28 mouse cellular contexts compared by ENCODE assay signal in the genomic region with DNA sequence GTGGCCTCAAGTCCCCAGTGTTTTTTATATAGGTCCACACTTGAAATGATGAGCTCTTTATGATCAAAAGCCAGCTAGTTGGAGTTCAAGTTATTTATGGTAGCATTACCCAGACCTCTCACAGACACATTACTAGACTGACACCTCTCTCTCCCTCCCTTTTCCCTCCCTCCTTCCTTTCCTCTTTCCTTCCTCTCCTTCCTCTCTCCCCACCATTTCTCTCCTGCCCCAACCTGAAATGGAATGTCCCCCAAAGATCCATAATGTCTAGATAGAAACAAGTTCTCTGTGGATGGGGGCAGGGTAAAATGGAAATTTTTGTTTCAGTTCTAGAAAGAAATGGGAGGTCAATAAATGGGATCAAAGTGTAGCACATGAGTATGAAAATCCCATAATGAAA. TPM values are rescaled to one million over a fixed set of nuclear protein-coding genes. Genes with fewer than 3 reads are reported as not detected.
A peak's percentile ranks its signal among the peaks of the same experiment; 100 is the strongest.
DNase-seq lines count a peak whose midpoint lies in the region; ATAC-seq and TF ChIP-seq lines count a peak whose summit lies in the region.
"Had no signal": no experiment of that assay in that cellular context is flagged by ENCODE, and none has a peak within 500 bp of the region (broad histone marks: within the 10 kb centered on the region; RNA-seq: fewer than 3 reads in every experiment).

A gene (minus strand): TSS at position 101 of the 400 bp plus-strand sequence.

- H3K4me2 ChIP-seq in myocyte (ENCODE audit: low read depth), result peak within 1 kb of the TSS; percentile 1
- H3K4me2 ChIP-seq in neural tube, embryonic 15.5 days, result no peak within 1 kb of the TSS
- no peak within 1 kb of the TSS for H3K4me2 ChIP-seq in forebrain, embryonic 12.5 days
- H3K4me2 ChIP-seq: embryonic facial prominence, embryonic 13.5 days; forebrain, embryonic 13.5 days; heart, embryonic 13.5 days; hindbrain, embryonic 12.5 days; hindbrain, embryonic 15.5 days had no signal

- no peaks in the 10 kb centered on the region for H3K9me3 ChIP-seq in neural tube, embryonic 15.5 days (replicated peaks)
- no peaks in the 10 kb centered on the region for H3K9me3 ChIP-seq in forebrain, embryonic 12.5 days
- H3K9me3 ChIP-seq: embryonic facial prominence, embryonic 10.5 days; embryonic facial prominence, embryonic 13.5 days; forebrain, embryonic 13.5 days; heart, embryonic 10.5 days; heart, embryonic 13.5 days; hindbrain, embryonic 12.5 days; hindbrain, embryonic 15.5 days had no signal

- H3ac ChIP-seq in myocyte (ENCODE audit: control insufficient read depth, insufficient read length), result no peak within 1 kb of the TSS

- no peaks in the 10 kb centered on the region for H3K79me2 ChIP-seq in myocyte (ENCODE audit: control insufficient read depth, insufficient read depth)

- ATAC-seq in neural tube, embryonic 15.5 days (ENCODE audit: low FRiP score), result no peak
- ATAC-seq in forebrain, embryonic 12.5 days (ENCODE audit: low FRiP score), result no peak
- ATAC-seq: CD4-positive, CD25-positive, alpha-beta regulatory T cell, adult 4 months; forebrain, embryonic 13.5 days; forebrain, embryonic 16.5 days had no signal

- H3K4me3 ChIP-seq in myocyte, result no peak within 1 kb of the TSS
- H3K4me3 ChIP-seq in neural tube, embryonic 15.5 days (replicated peaks), result no peak within 1 kb of the TSS
- no peak within 1 kb of the TSS for H3K4me3 ChIP-seq in forebrain, embryonic 12.5 days (replicated peaks)
- H3K4me3 ChIP-seq: embryonic facial prominence, embryonic 10.5 days; embryonic facial prominence, embryonic 13.5 days; erythroblast, embryonic 14.5 days; forebrain, embryonic 13.5 days; heart, adult 2 months; heart, embryonic 10.5 days; heart, embryonic 13.5 days; hindbrain, embryonic 12.5 days; hindbrain, embryonic 15.5 days had no signal

- no peaks in the 10 kb centered on the region for H3K27me3 ChIP-seq in myocyte (ENCODE audit: control insufficient read depth, insufficient read depth, insufficient read length)
- H3K27me3 ChIP-seq in neural tube, embryonic 15.5 days (replicated peaks), result no peaks in the 10 kb centered on the region
- no peaks in the 10 kb centered on the region for H3K27me3 ChIP-seq in forebrain, embryonic 12.5 days
- H3K27me3 ChIP-seq: forebrain, embryonic 13.5 days; heart, embryonic 13.5 days; hindbrain, embryonic 12.5 days; hindbrain, embryonic 15.5 days had no signal

- H3K27ac ChIP-seq in neural tube, embryonic 15.5 days (replicated peaks), result no peak within 1 kb of the TSS
- H3K27ac ChIP-seq in forebrain, embryonic 12.5 days, result no peak within 1 kb of the TSS
- H3K27ac ChIP-seq: embryonic facial prominence, embryonic 10.5 days; embryonic facial prominence, embryonic 13.5 days; forebrain, embryonic 13.5 days; heart, adult 2 months; heart, embryonic 10.5 days; heart, embryonic 13.5 days; hindbrain, embryonic 12.5 days; hindbrain, embryonic 15.5 days had no signal

- no peak for TF ChIP-seq POLR2A in myocyte (IDR thresholded peaks at IDR 0.05; ENCODE audit: insufficient read length, low read depth)

- H3K4me1 ChIP-seq in neural tube, embryonic 15.5 days, result no peaks in the 10 kb centered on the region
- no peaks in the 10 kb centered on the region for H3K4me1 ChIP-seq in forebrain, embryonic 12.5 days
- H3K4me1 ChIP-seq: embryonic facial prominence, embryonic 10.5 days; embryonic facial prominence, embryonic 13.5 days; forebrain, embryonic 13.5 days; heart, embryonic 10.5 days; hindbrain, embryonic 12.5 days; hindbrain, embryonic 15.5 days had no signal

- no peak within 1 kb of the TSS for H3K9ac ChIP-seq in neural tube, embryonic 15.5 days (replicated peaks)
- no peak within 1 kb of the TSS for H3K9ac ChIP-seq in forebrain, embryonic 12.5 days
- H3K9ac ChIP-seq: embryonic facial prominence, embryonic 13.5 days; forebrain, embryonic 13.5 days; heart, embryonic 13.5 days; hindbrain, embryonic 12.5 days; hindbrain, embryonic 15.5 days had no signal

- DNase-seq in gastrocnemius, adult 8-10 months (ENCODE audit: low spot score in 2 of 2), result no peak
- no peak for DNase-seq in gastrocnemius, postnatal 25 days
- DNase-seq in cerebellum, postnatal 36 days, result no peak
- DNase-seq: adrenal gland, adult 2 months; adrenal gland, postnatal 14 days; cerebellum, adult 11 months; cerebellum, adult 2 months; cerebellum, adult 9-11 months; cerebellum, postnatal 25 days; embryo, embryonic 11 days; heart, adult 2 months; heart, postnatal 14 days; heart, postnatal 4 days; kidney, adult 18-20 months had no signal

- H3K36me3 ChIP-seq in myocyte (ENCODE audit: control insufficient read depth, insufficient read depth), result no peaks in the 10 kb centered on the region
- no peaks in the 10 kb centered on the region for H3K36me3 ChIP-seq in neural tube, embryonic 15.5 days
- H3K36me3 ChIP-seq in forebrain, embryonic 12.5 days (replicated peaks), result no peaks in the 10 kb centered on the region
- H3K36me3 ChIP-seq: embryonic facial prominence, embryonic 10.5 days; embryonic facial prominence, embryonic 13.5 days; heart, embryonic 10.5 days; heart, embryonic 13.5 days; hindbrain, embryonic 12.5 days; hindbrain, embryonic 15.5 days had no signal

TF ChIP-seq in myocyte, 11 proteins besides CTCF, POLR2A, EP300 and RAD21:
- TF ChIP-seq POLR2AphosphoS2 (IDR thresholded peaks at IDR 0.05; ENCODE audit: insufficient read length, low read depth), result no peak
- no peak for TF ChIP-seq TCF12 (IDR thresholded peaks at IDR 0.05; ENCODE audit: insufficient read depth, poor library complexity, severe bottlenecking)
- TF ChIP-seq MAX (IDR thresholded peaks at IDR 0.05; ENCODE audit: low read depth), result no peak
- TF ChIP-seq TCF3 (IDR thresholded peaks at IDR 0.05; ENCODE audit: insufficient read length, low read depth), result no peak
- TF ChIP-seq MYOG (IDR thresholded peaks at IDR 0.05; ENCODE audit: control insufficient read depth in 1 of 3, insufficient read depth in 1 of 3, insufficient read length in 2 of 3, low read depth in 2 of 3), result no peak

RNA-seq across cellular contexts. Expression of the gene that starts here (rescaled TPM):
- 10 to 100 TPM; 43.6 to 69.2 (median 60.8) TPM for total RNA-seq in gastrocnemius, adult 8-10 months (2022)
- 100 to 1,000 TPM in 1 of 2 experiments, 10 to 100 TPM in 1; 37.6 to 145 TPM for total RNA-seq in gastrocnemius, postnatal 25 days (2021)
- polyA plus RNA-seq in myocyte (2012; fragmentation: generic; extraction: Trizol), result 0.05 TPM
- polyA plus RNA-seq in neural tube, embryonic 15.5 days (2015; fragmentation: Nextera tagmentation; extraction: Ambion mirVana), result 1.6 and 2.4 TPM in 2 replicates
- 0.88 and 1.5 TPM in 2 replicates for polyA plus RNA-seq in forebrain, embryonic 12.5 days (2016; fragmentation: Nextera tagmentation; extraction: Ambion mirVana)
- total RNA-seq: adrenal gland, adult 2 months; adrenal gland, postnatal 14 days; granulocyte monocyte progenitor cell, adult 5-6 weeks; heart, adult 2 months; heart, postnatal 14 days; heart, postnatal 4 days had no signal
- polyA plus RNA-seq: adrenal gland, adult 2 months; cerebellum, adult 2 months; erythroblast, embryonic 14.5 days; heart, adult 2 months had no signal
